Mouse (Mus musculus): ENCODE data around the gene Rab40c. TPM values are rescaled to one million over a fixed set of nuclear protein-coding genes. Genes with fewer than 3 reads are reported as not detected.

Rab40c gene
- total and polyA plus RNA-seq, 3 experiments: 3.7 to 23.2 TPM; not detected in 1

GRCm38 (mm10) chr17:25903061-25903460 lies 16.5 kb downstream of the Rab40c start:
- Histone ChIP-seq H3K27me3 (ENCODE audit: control insufficient read depth in 1 of 2, insufficient read depth in 2 of 2, low read length in 2 of 2) (no peaks in the 10 kb centered on the region), H3K9ac (ENCODE audit: control insufficient read depth, low read depth, low read length, poor library complexity, severe bottlenecking) (no peak overlapping the region), H3K4me3 (ENCODE audit: control insufficient read depth in 1 of 2, insufficient read depth in 1 of 2, low read depth in 2 of 2, low read length in 2 of 2) (no peak overlapping the region), H3K79me2 (ENCODE audit: control insufficient read depth, insufficient read depth, low read length, poor library complexity) (no peaks in the 10 kb centered on the region), H3K36me3 (ENCODE audit: control insufficient read depth in 1 of 2, insufficient read depth in 2 of 2, low read length in 2 of 2) (peaks cover 0 to 2% of the 10 kb centered on the region in 2 experiments; a peak in 1 of 4 replicates), H3K4me1 (ENCODE audit: control insufficient read depth in 1 of 2, insufficient read depth in 2 of 2, low read length in 2 of 2) (no peaks in the 10 kb centered on the region), H3K9me3 (replicated peaks; ENCODE audit: insufficient read depth, low read length) (no peaks in the 10 kb centered on the region), H3K27ac (ENCODE audit: control insufficient read depth, low read depth, low read length) (no peak overlapping the region)
- no peak for TF ChIP-seq HCFC1 (IDR thresholded peaks at IDR 0.05; ENCODE audit: low read depth, low read length)
- no peak for TF ChIP-seq JUND (IDR thresholded peaks at IDR 0.05; ENCODE audit: low read depth, low read length)
- no peak for TF ChIP-seq RCOR1 (IDR thresholded peaks at IDR 0.05; ENCODE audit: low read depth, low read length)
- no peak for TF ChIP-seq SMC3 (IDR thresholded peaks at IDR 0.05; ENCODE audit: low read depth, low read length)
- TF ChIP-seq GABPA (IDR thresholded peaks at IDR 0.05; ENCODE audit: low read depth, low read length): no peak
- TF ChIP-seq ZNF384 (IDR thresholded peaks at IDR 0.05; ENCODE audit: low read depth, low read length): no peak
- no peak for TF ChIP-seq USF1 (IDR thresholded peaks at IDR 0.05; ENCODE audit: low read depth, low read length)
- TF ChIP-seq UBTF (IDR thresholded peaks at IDR 0.05; ENCODE audit: borderline replicate concordance, insufficient read depth, low read depth, low read length): no peak
- no peak for TF ChIP-seq MYB (IDR thresholded peaks at IDR 0.05; ENCODE audit: low read depth, low read length)
- no peak for TF ChIP-seq E2F4 (IDR thresholded peaks at IDR 0.05; ENCODE audit: borderline replicate concordance, low read depth, low read length)
- TF ChIP-seq MAZ (IDR thresholded peaks at IDR 0.05; ENCODE audit: low read depth, low read length): no peak
- TF ChIP-seq MYC (IDR thresholded peaks at IDR 0.05; ENCODE audit: low read depth, low read length): no peak
- TF ChIP-seq MAFK (IDR thresholded peaks at IDR 0.05; ENCODE audit: borderline replicate concordance, low read depth, low read length): no peak
- no peak for TF ChIP-seq GATA1 (IDR thresholded peaks at IDR 0.05; ENCODE audit: low read depth, low read length)
- no peak for TF ChIP-seq TAL1 (IDR thresholded peaks at IDR 0.05; ENCODE audit: low read length)
- no peak for TF ChIP-seq BHLHE40 (IDR thresholded peaks at IDR 0.05; ENCODE audit: borderline replicate concordance, low read depth, low read length)
- DNase-seq (ENCODE audit: low read depth, low spot score): no peak

- Histone ChIP-seq H3K4me3 (ENCODE audit: control insufficient read depth in 1 of 2, insufficient read depth in 1 of 2, low read depth in 2 of 2, low read length in 2 of 2) (no peak overlapping the region), H3K36me3 (ENCODE audit: control insufficient read depth in 1 of 2, insufficient read depth in 2 of 2, low read length in 2 of 2) (peaks cover 0 to 2% of the 10 kb centered on the region in 2 experiments; a peak in 1 of 4 replicates), H3K27me3 (ENCODE audit: control insufficient read depth in 1 of 2, insufficient read depth in 2 of 2, low read length in 2 of 2) (no peaks in the 10 kb centered on the region), H3K4me1 (ENCODE audit: control insufficient read depth in 1 of 2, insufficient read depth in 2 of 2, low read length in 2 of 2) (no peaks in the 10 kb centered on the region), H3K9me3 (replicated peaks; ENCODE audit: insufficient read depth, low read length) (no peaks in the 10 kb centered on the region), H3K79me2 (ENCODE audit: control insufficient read depth, insufficient read depth, low read length, poor library complexity) (no peaks in the 10 kb centered on the region), H3K27ac (ENCODE audit: control insufficient read depth, low read depth, low read length) (no peak overlapping the region), H3K9ac (ENCODE audit: control insufficient read depth, low read depth, low read length, poor library complexity, severe bottlenecking) (no peak overlapping the region)
- DNase-seq (ENCODE audit: low read depth, low spot score): no peak
- no peak for TF ChIP-seq JUND (IDR thresholded peaks at IDR 0.05; ENCODE audit: low read depth, low read length)
- TF ChIP-seq TCF12 (IDR thresholded peaks at IDR 0.05; ENCODE audit: low read depth, low read length): no peak
- TF ChIP-seq EP300 (IDR thresholded peaks at IDR 0.05; ENCODE audit: low read depth in 1 of 2, low read length in 2 of 2): no peak
- no peak for TF ChIP-seq ZNF384 (IDR thresholded peaks at IDR 0.05; ENCODE audit: low read depth, low read length)
- no peak for TF ChIP-seq USF2 (IDR thresholded peaks at IDR 0.05; ENCODE audit: borderline replicate concordance in 1 of 2, insufficient read depth in 1 of 2, low read depth in 1 of 2, low read length in 2 of 2)
- TF ChIP-seq RCOR1 (IDR thresholded peaks at IDR 0.05; ENCODE audit: low read depth, low read length): no peak
- no peak for TF ChIP-seq ELF1 (IDR thresholded peaks at IDR 0.05; ENCODE audit: low read depth, low read length)
- TF ChIP-seq MAX (IDR thresholded peaks at IDR 0.05; ENCODE audit: low read length): no peak
- TF ChIP-seq POLR2AphosphoS2 (IDR thresholded peaks at IDR 0.05; ENCODE audit: low read length): no peak
- TF ChIP-seq ZKSCAN1 (IDR thresholded peaks at IDR 0.05; ENCODE audit: low read depth, low read length): no peak
- TF ChIP-seq MAZ (IDR thresholded peaks at IDR 0.05; ENCODE audit: low read depth, low read length): no peak
- no peak for TF ChIP-seq MAFK (IDR thresholded peaks at IDR 0.05; ENCODE audit: borderline replicate concordance, low read depth, low read length)
- TF ChIP-seq CHD1 (IDR thresholded peaks at IDR 0.05; ENCODE audit: low read depth, low read length): no peak
- no peak for TF ChIP-seq UBTF (IDR thresholded peaks at IDR 0.05; ENCODE audit: borderline replicate concordance, insufficient read depth, low read depth, low read length)
- no peak for TF ChIP-seq GATA1 (IDR thresholded peaks at IDR 0.05; ENCODE audit: low read depth, low read length)
- no peak for TF ChIP-seq MEF2A (IDR thresholded peaks at IDR 0.05; ENCODE audit: extremely low read depth, insufficient replicate concordance, low read depth, low read length, poor library complexity, severe bottlenecking)
Measured at GRCm38 (mm10) chr17:25900193-25900592, 19.3 kb downstream of the Rab40c start.

All from MEL (cell line).